Mouse (Mus musculus) C2C12 (cell line): Measurements from ENCODE around the gene Bpi.

Experiments used
- CEBPB ChIP-seq: IDR thresholded peaks from one replicate; pipeline ENCODE4 v1.6.1; 2011; ENCODE audit warnings: low read depth, mild to moderate bottlenecking, control low read depth, moderate library complexity
- CTCF ChIP-seq: IDR thresholded peaks from one replicate; pipeline ENCODE4 v1.5.1; 2011; ENCODE audit not compliant: control insufficient read depth, insufficient read depth, insufficient read length
- MAX ChIP-seq: IDR thresholded peaks from one replicate; pipeline ENCODE4 v1.6.1; 2011; ENCODE audit warnings: mild to moderate bottlenecking, control low read depth
- MYOD1 ChIP-seq: IDR thresholded peaks from one replicate; pipeline ENCODE4 v1.6.1; 2011; ENCODE audit warnings: low read depth; ENCODE audit not compliant: control insufficient read depth, insufficient read length
- MYOG ChIP-seq: IDR thresholded peaks from one replicate; pipeline ENCODE4 v1.6.1; 2011; ENCODE audit not compliant: control insufficient read depth, insufficient read length; ENCODE audit errors: extremely low read depth
- USF1 ChIP-seq: IDR thresholded peaks from one replicate; pipeline ENCODE4 v1.6.1; 2011; ENCODE audit warnings: low read depth, mild to moderate bottlenecking, control low read depth, moderate library complexity

DNA sequence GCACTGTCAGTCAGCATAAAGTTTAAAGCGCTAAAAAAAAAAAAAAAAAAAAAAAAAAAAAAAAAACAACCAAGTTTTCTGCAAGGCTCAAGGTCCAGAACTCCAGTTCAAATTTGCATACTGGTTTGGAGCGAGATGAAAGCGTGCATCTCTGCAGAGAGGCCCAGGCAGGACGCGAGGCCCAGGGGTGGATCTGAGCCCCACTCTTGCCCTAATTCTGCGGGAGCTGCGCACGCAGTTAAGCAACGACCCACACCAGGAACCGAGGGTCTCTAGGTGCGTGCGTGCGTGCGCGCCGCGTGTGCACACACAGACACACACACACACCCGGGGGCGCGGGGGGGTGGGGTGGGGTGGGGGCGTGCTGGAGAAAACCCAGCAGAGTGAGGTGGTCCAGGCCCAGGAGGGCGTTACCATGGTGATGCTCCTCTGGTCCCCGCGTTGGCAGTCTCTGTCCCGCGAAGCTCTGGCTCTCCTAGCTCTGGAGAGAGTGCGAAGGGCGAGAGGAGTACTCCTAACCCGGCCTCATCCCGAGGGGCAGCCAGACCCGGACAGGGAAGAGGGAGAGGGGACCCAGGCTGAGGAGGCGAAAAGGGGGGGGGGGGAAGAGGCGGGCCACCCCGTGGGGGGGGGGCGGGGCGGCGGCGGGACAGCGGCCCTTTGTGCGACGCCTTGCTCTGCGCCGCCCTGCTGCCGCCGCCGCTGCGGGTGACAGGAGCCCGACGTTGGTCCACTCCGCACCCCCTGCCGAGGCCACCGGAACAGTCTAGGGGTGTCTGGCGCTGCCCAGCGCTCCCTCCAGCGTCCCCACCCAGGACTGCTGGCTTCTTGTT lies 29.0 kb upstream of the Bpi start, which contains the start of gene D630003M21Rik:
- TF ChIP-seq MAX (no peak), CTCF (no peak), USF1 (no peak), MYOG (no peak), CEBPB (no peak), MYOD1 (no peak)
